Mouse (Mus musculus) thymus, postnatal 10 days (tissue): ENCODE results near the gene Coq8a.

ENCODE experiments used
- DNase-seq, 2 experiments: peaks; one replicate each; pipeline ENCODE4 v3.0.0; 2021; ENCODE audit warnings: low spot score in 2 of 2

The Coq8a gene

GRCm38 (mm10) chr1:180116525-180116924 lies 82.9 kb downstream of the Coq8a start:
- peak in 1 of 2 experiments; percentile 31 for DNase-seq
